Mouse (Mus musculus) c-Kit-positive CD71-negative TER-119-negative erythroid progenitor cells, embryonic 14.5 days (primary cell): ENCODE data around the gene Gm20481.
"Not testable (repeated sequence)": the region's sequence is repeated elsewhere in the genome, so short reads cannot be mapped to it uniquely, and the experiment has no call there.

Source experiments
- DNase-seq: peaks from one replicate; pipeline ENCODE4 v3.0.0-alpha.2; 2013; ENCODE audit warnings: low read depth

The Gm20481 gene

GRCm38 (mm10) chr17:34969822-34970221, at the start of gene Gm20481:
Gene Gm20481 (plus strand): TSS chr17:34969912.
- DNase-seq, result not testable (repeated sequence)

- no peak for DNase-seq
These were observed 46.8 kb upstream of the Gm20481 start for GRCm38 (mm10) chr17:34922939-34923338.

- no peak for DNase-seq
These were observed 45.5 kb upstream of the Gm20481 start for GRCm38 (mm10) chr17:34924258-34924657.

GRCm38 (mm10) chr17:34927306-34928019, 42.2 kb upstream of the Gm20481 start:
- no peak for DNase-seq

- no peak for DNase-seq
These were observed 40.9 kb upstream of the Gm20481 start for GRCm38 (mm10) chr17:34928841-34929240.

GRCm38 (mm10) chr17:34931061-34931734, 38.5 kb upstream of the Gm20481 start, which contains the start of gene Neu1:
Gene Neu1 (plus strand): TSS chr17:34931253.
- peak; percentile 98 for DNase-seq

GRCm38 (mm10) chr17:34931735-34932098, 38.0 kb upstream of the Gm20481 start:
- DNase-seq, result no peak

GRCm38 (mm10) chr17:34932287-34932686, 37.4 kb upstream of the Gm20481 start:
- DNase-seq, result no peak

- DNase-seq, result no peak
These were observed 35.7 kb upstream of the Gm20481 start for GRCm38 (mm10) chr17:34934031-34934430.

- no peak for DNase-seq
These were observed 34.9 kb upstream of the Gm20481 start for GRCm38 (mm10) chr17:34934830-34935229.

- no peak for DNase-seq
These were observed 31.7 kb upstream of the Gm20481 start for GRCm38 (mm10) chr17:34937960-34938505.

GRCm38 (mm10) chr17:34941344-34942041, 28.2 kb upstream of the Gm20481 start:
- no peak for DNase-seq

- no peak for DNase-seq
These were observed 26.4 kb upstream of the Gm20481 start for GRCm38 (mm10) chr17:34943128-34943815.

GRCm38 (mm10) chr17:34944362-34944761, 25.4 kb upstream of the Gm20481 start:
- DNase-seq, result no peak

- no peak for DNase-seq
These were observed 23.1 kb upstream of the Gm20481 start for GRCm38 (mm10) chr17:34946486-34947140.

- DNase-seq, result no peak
These were observed 22.1 kb upstream of the Gm20481 start for GRCm38 (mm10) chr17:34947606-34948005.

GRCm38 (mm10) chr17:34948721-34949552, 20.8 kb upstream of the Gm20481 start:
- not testable (repeated sequence) for DNase-seq

GRCm38 (mm10) chr17:34949553-34949969, 20.2 kb upstream of the Gm20481 start:
- DNase-seq, result no peak

- no peak for DNase-seq
These were observed 18.9 kb upstream of the Gm20481 start for GRCm38 (mm10) chr17:34950514-34951455.
